Mouse (Mus musculus): ENCODE measurements around the gene Arhgap21. TPM values are rescaled to one million over a fixed set of nuclear protein-coding genes. Genes with fewer than 3 reads are reported as not detected.

Arhgap21 gene
- total and polyA plus RNA-seq, 2 experiments from 2014 or later: 10.1 to 66.7 TPM

- Histone ChIP-seq H3K27ac (ENCODE audit: low read depth) (peak overlapping the region; percentile 38; the same call in 1 of the 2 replicates), H3K36me3 (replicated peaks; ENCODE audit: control insufficient read depth, insufficient read depth, low read length) (peaks cover 15% of the 10 kb centered on the region), H3K27me3 (ENCODE audit: control insufficient read depth, insufficient read depth, low read length) (no peaks in the 10 kb centered on the region), H3K4me2 (ENCODE audit: low read depth, low read length) (no peak overlapping the region), H3K4me1 (ENCODE audit: control insufficient read depth, insufficient read depth) (peaks cover 19% of the 10 kb centered on the region), H3K9me3 (replicated peaks; ENCODE audit: control insufficient read depth, low read length) (no peaks in the 10 kb centered on the region), H3K4me3 (ENCODE audit: low read depth, low read length) (no peak overlapping the region), H3K9ac (replicated peaks; ENCODE audit: low read depth, low read length) (no peak overlapping the region)
- DNase-seq (ENCODE audit: low spot score) (no peak), ATAC-seq (ENCODE audit: insufficient read depth, low read depth) (no peak)
- TF ChIP-seq CTCF (IDR thresholded peaks at IDR 0.05; ENCODE audit: low read depth) (no peak), EP300 (IDR thresholded peaks at IDR 0.05; ENCODE audit: low read depth) (no peak)
- 84% methylated on average over 11 of the region's 11 CpGs for WGBS
These were observed 56.2 kb downstream of the Arhgap21 start for GRCm38 (mm10) chr2:20912348-20913018.

DNA sequence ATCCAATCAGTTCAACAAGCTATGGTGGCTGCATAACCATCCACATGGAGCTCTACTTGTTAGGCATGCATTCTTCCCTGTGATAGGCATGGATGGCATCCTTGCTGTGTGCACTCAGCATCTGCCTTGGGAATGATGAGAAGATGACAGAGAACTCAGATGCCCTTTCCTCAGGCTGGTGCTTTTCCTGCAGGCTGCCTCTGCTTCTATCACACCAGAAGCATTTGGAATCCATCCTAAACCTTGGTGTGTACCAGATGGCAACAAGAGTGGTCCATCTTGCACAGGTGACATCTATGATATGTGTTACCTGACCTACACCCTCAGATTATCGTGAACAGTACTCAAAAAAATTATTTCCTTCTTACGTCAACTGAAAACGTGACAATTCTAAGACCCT, 58.2 kb downstream of the Arhgap21 start:
- DNase-seq (ENCODE audit: low spot score) (no peak), ATAC-seq (ENCODE audit: insufficient read depth, low read depth) (no peak)
- H3K36me3 ChIP-seq (replicated peaks; ENCODE audit: control insufficient read depth, insufficient read depth, low read length): peaks cover 15% of the 10 kb centered on the region
- no peak overlapping the region for H3K4me2 ChIP-seq (ENCODE audit: low read depth, low read length)
- no peaks in the 10 kb centered on the region for H3K9me3 ChIP-seq (replicated peaks; ENCODE audit: control insufficient read depth, low read length)
- peaks cover 26% of the 10 kb centered on the region for H3K4me1 ChIP-seq (ENCODE audit: control insufficient read depth, insufficient read depth)
- H3K27ac ChIP-seq (ENCODE audit: low read depth): no peak overlapping the region
- no peaks in the 10 kb centered on the region for H3K27me3 ChIP-seq (ENCODE audit: control insufficient read depth, insufficient read depth, low read length)
- no peak overlapping the region for H3K4me3 ChIP-seq (ENCODE audit: low read depth, low read length)
- H3K9ac ChIP-seq (replicated peaks; ENCODE audit: low read depth, low read length): no peak overlapping the region
- TF ChIP-seq EP300 (IDR thresholded peaks at IDR 0.05; ENCODE audit: low read depth): no peak
- TF ChIP-seq CTCF (IDR thresholded peaks at IDR 0.05; ENCODE audit: low read depth): no peak
- 93% methylated on average over 3 of the region's 3 CpGs for WGBS

- Histone ChIP-seq H3K9me3 (replicated peaks; ENCODE audit: control insufficient read depth, low read length) (no peaks in the 10 kb centered on the region), H3K9ac (replicated peaks; ENCODE audit: low read depth, low read length) (no peak overlapping the region), H3K4me2 (ENCODE audit: low read depth, low read length) (peak overlapping the region; percentile 34; the same call in 1 of the 2 replicates), H3K36me3 (replicated peaks; ENCODE audit: control insufficient read depth, insufficient read depth, low read length) (peaks cover 17% of the 10 kb centered on the region), H3K27ac (ENCODE audit: low read depth) (peak overlapping the region; percentile 85), H3K4me3 (ENCODE audit: low read depth, low read length) (no peak overlapping the region), H3K27me3 (ENCODE audit: control insufficient read depth, insufficient read depth, low read length) (no peaks in the 10 kb centered on the region), H3K4me1 (ENCODE audit: control insufficient read depth, insufficient read depth) (peaks cover 28% of the 10 kb centered on the region)
- WGBS: 20% methylated on average over 7 of the region's 7 CpGs
- no peak for TF ChIP-seq CTCF (IDR thresholded peaks at IDR 0.05; ENCODE audit: low read depth)
- 0 out of 2 replicates have a peak, but pooled peaks have one; percentile 45 for TF ChIP-seq EP300 (IDR thresholded peaks at IDR 0.05; ENCODE audit: low read depth)
- ATAC-seq (ENCODE audit: insufficient read depth, low read depth): peak; percentile 88
- DNase-seq (ENCODE audit: low spot score): peak; percentile 71
These were observed 59.3 kb downstream of the Arhgap21 start for GRCm38 (mm10) chr2:20909404-20909803.

DNA sequence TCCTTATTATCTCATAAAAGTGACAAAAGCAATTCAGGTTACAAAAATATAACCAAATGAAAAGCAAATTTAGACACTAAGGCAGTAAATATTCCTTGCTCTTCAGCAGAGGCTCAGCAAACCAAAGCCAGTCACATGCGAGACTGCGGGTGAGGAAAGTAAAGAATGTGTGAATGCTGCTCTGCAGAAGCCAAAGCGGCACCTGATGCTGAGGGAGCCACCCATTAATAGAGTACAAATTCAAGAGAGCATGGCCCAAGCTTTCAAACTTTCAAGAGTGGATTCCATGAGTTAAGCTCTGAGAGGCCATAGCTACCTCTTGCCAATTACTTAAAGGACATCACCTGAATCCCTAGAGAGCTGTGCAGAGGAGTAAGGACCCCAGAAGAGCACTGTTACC, 61.4 kb downstream of the Arhgap21 start:
- Histone ChIP-seq H3K9me3 (replicated peaks; ENCODE audit: control insufficient read depth, low read length) (no peaks in the 10 kb centered on the region), H3K9ac (replicated peaks; ENCODE audit: low read depth, low read length) (no peak overlapping the region), H3K4me3 (ENCODE audit: low read depth, low read length) (no peak overlapping the region), H3K4me1 (ENCODE audit: control insufficient read depth, insufficient read depth) (peaks cover 28% of the 10 kb centered on the region), H3K4me2 (ENCODE audit: low read depth, low read length) (no peak overlapping the region), H3K36me3 (replicated peaks; ENCODE audit: control insufficient read depth, insufficient read depth, low read length) (peaks cover 15% of the 10 kb centered on the region), H3K27ac (ENCODE audit: low read depth) (peak overlapping the region; percentile 82), H3K27me3 (ENCODE audit: control insufficient read depth, insufficient read depth, low read length) (no peaks in the 10 kb centered on the region)
- ATAC-seq (ENCODE audit: insufficient read depth, low read depth) (peak; percentile 67), DNase-seq (ENCODE audit: low spot score) (peak; percentile 69)
- TF ChIP-seq EP300 (IDR thresholded peaks at IDR 0.05; ENCODE audit: low read depth): peak; percentile 66
- TF ChIP-seq CTCF (IDR thresholded peaks at IDR 0.05; ENCODE audit: low read depth): no peak
- 39% methylated on average over 3 of the region's 3 CpGs for WGBS

DNA sequence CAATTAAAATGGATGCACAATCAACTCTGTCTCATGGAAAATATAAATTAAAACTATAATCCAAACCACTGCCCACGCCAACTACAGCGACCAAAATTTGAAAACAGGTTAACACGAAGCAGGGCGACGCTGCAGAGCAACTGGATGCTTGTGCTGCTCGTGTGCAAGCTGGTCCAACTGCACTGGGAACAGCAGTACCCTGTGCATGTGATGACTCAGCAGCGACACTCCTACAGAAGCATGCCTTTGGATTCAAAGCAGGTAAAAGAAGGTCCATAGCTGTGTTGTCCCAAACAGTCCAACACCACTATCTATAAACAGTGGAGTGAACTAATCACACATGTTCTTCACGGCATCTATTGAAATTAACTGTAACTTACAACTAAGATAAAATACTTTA, 63.3 kb downstream of the Arhgap21 start:
- H3K4me1 ChIP-seq (ENCODE audit: control insufficient read depth, insufficient read depth): peaks cover 28% of the 10 kb centered on the region
- no peak overlapping the region for H3K4me2 ChIP-seq (ENCODE audit: low read depth, low read length)
- WGBS: 86% methylated on average over 8 of the region's 8 CpGs
- DNase-seq (ENCODE audit: low spot score): no peak
- no peak for ATAC-seq (ENCODE audit: insufficient read depth, low read depth)
- TF ChIP-seq EP300 (IDR thresholded peaks at IDR 0.05; ENCODE audit: low read depth): no peak
- H3K27me3 ChIP-seq (ENCODE audit: control insufficient read depth, insufficient read depth, low read length): no peaks in the 10 kb centered on the region
- no peak overlapping the region for H3K9ac ChIP-seq (replicated peaks; ENCODE audit: low read depth, low read length)
- peaks cover 4% of the 10 kb centered on the region for H3K36me3 ChIP-seq (replicated peaks; ENCODE audit: control insufficient read depth, insufficient read depth, low read length)
- no peak overlapping the region for H3K27ac ChIP-seq (ENCODE audit: low read depth)
- no peaks in the 10 kb centered on the region for H3K9me3 ChIP-seq (replicated peaks; ENCODE audit: control insufficient read depth, low read length)
- H3K4me3 ChIP-seq (ENCODE audit: low read depth, low read length): no peak overlapping the region
